Mouse (Mus musculus): ENCODE measurements around the gene Vip. TPM values are rescaled to one million over a fixed set of nuclear protein-coding genes. Genes with fewer than 3 reads are reported as not detected.

The Vip gene
- not detected for total RNA-seq (2023)

GRCm38 (mm10) chr10:5639112-5639511 lies at the start of gene Vip:
Vip (plus strand) TSS chr10:5639218.

GRCm38 (mm10) chr10:5593464-5593863 lies 45.6 kb upstream of the Vip start, which contains the start of gene Myct1:
Myct1 (plus strand) TSS chr10:5593775.

Other genes with a start within 250 kb of the Vip start
- 100 to 1,000 TPM; 135 to 146 TPM for gene Syne1, start 87.7 kb upstream of the Vip start, total RNA-seq (2023)
- under 1 TPM in 1 of 2 experiments, not detected in 1; 0.27 TPM for gene Myct1, start 45.4 kb upstream of the Vip start, total RNA-seq (2023)
- gene Fbxo5, start 166.4 kb downstream of the Vip start, total RNA-seq (2023): 10 to 100 TPM; 10.4 to 13.3 TPM
- gene Mtrf1l, start 184.7 kb downstream of the Vip start, total RNA-seq (2023): 10 to 100 TPM; 25.8 to 27.8 TPM

All from T-cell, adult 66 days (primary cell).